Mouse (Mus musculus) neural tube, embryonic 14.5 days (tissue): ENCODE results near the gene Bphl. TPM values are rescaled to one million over a fixed set of nuclear protein-coding genes. Genes with fewer than 3 reads are reported as not detected.

Experiments
- ATAC-seq: fragments of 200-750 bp; cut with Nextera tagmentation; 2 replicates; pipeline ENCODE4 v1.8.0; 2017; ENCODE audit warnings: low read depth, mild to moderate bottlenecking, moderate TSS enrichment, moderate library complexity
- H3K27ac ChIP-seq: fragments of 300-500 bp; sonication (generic); 2 replicates; pipeline ENCODE4 v1.5.1; 2014; ENCODE audit warnings: low read depth, mild to moderate bottlenecking, control low read depth, low read length, moderate library complexity, mixed read lengths
- H3K27me3 ChIP-seq: fragments of 300-500 bp; sonication (generic); 2 replicates; pipeline ENCODE4 v1.6.1; 2014; ENCODE audit warnings: low read length; ENCODE audit not compliant: control insufficient read depth, insufficient read depth
- H3K36me3 ChIP-seq: fragments of 300-500 bp; sonication (generic); 2 replicates; pipeline ENCODE4 v1.6.1; 2014; ENCODE audit warnings: low read length, mixed read lengths; ENCODE audit not compliant: control insufficient read depth, insufficient read depth
- H3K4me1 ChIP-seq: fragments of 300-500 bp; sonication (generic); 2 replicates; pipeline ENCODE4 v1.6.1; 2014; ENCODE audit warnings: low read length; ENCODE audit not compliant: control insufficient read depth, insufficient read depth
- H3K4me2 ChIP-seq: fragments of 300-500 bp; sonication (generic); 2 replicates; pipeline ENCODE4 v1.6.1; 2014; ENCODE audit warnings: mild to moderate bottlenecking, low read depth, low read length, control low read depth
- H3K4me3 ChIP-seq: fragments of 300-500 bp; sonication (generic); 2 replicates; pipeline ENCODE4 v1.5.1; 2014; ENCODE audit warnings: low read depth, low read length, control low read depth, mixed read lengths
- H3K9ac ChIP-seq: fragments of 300-500 bp; sonication (generic); replicated peaks from 2 replicates; pipeline ENCODE4 v1.6.1; 2014; ENCODE audit warnings: low read depth, mild to moderate bottlenecking, control low read depth, low read length, mixed read lengths
- H3K9me3 ChIP-seq: fragments of 300-500 bp; sonication (generic); 2 replicates; pipeline ENCODE4 v1.6.1; 2016; ENCODE audit warnings: low read length; ENCODE audit not compliant: control insufficient read depth
- WGBS: fragments of 180-500 bp; shearing (Covaris S2); extraction: QIAGEN DNeasy Blood & Tissue Kit; methylation state at CpG from one replicate; pipeline ENCODE4 v1.1.7; 2014; 5-methylcytosine and 5-hydroxymethylcytosine counted together
- polyA plus RNA-seq: library from polyadenylated mRNA; unstranded; fragments of >200 nt; fragmentation: Nextera tagmentation; extraction: Ambion mirVana; gene quantifications from 2 replicates; pipeline ENCODE4 v1.2.1, GENCODE M21; 2014

Gene Bphl
- polyA plus RNA-seq, 1 experiment from 2014 or later, result 41.6 TPM

- H3K9ac ChIP-seq, result no peak overlapping the region
- 40% methylated on average over 11 of the region's 11 CpGs for WGBS
- no peaks in the 10 kb centered on the region for H3K4me1 ChIP-seq
- peak; percentile 96 for ATAC-seq
- H3K9me3 ChIP-seq, result no peaks in the 10 kb centered on the region
- no peaks in the 10 kb centered on the region for H3K36me3 ChIP-seq
- no peaks in the 10 kb centered on the region for H3K27me3 ChIP-seq
- H3K27ac ChIP-seq, result no peak overlapping the region
- no peak overlapping the region for H3K4me3 ChIP-seq
- no peak overlapping the region for H3K4me2 ChIP-seq
Measured at GRCm38 (mm10) chr13:34046421-34047012, 9.1 kb downstream of the Bphl start.

DNA sequence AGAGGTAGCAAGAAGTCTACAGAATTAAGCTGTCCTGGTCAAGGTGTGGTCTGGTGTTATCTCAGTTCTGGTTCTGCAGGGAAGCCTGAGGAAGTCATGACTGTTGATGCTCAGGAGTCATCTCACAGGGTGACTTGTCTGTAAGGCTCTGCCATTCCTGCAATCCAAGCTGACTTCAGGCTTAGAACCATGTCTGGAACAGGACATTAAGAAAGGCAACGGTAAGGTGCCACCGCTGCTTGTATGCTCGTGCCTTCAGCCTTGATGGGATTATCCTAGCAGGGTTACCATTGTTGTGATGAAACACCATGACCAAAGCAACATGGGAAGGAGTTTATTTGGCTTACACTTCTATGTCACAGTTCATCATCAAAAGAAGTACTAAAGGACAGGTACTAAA, 10.1 kb downstream of the Bphl start:
- 94% methylated on average over 3 of the region's 3 CpGs for WGBS
- Histone ChIP-seq H3K4me3 (no peak overlapping the region), H3K36me3 (no peaks in the 10 kb centered on the region), H3K4me2 (no peak overlapping the region), H3K27me3 (no peaks in the 10 kb centered on the region), H3K9me3 (no peaks in the 10 kb centered on the region), H3K9ac (no peak overlapping the region), H3K4me1 (no peaks in the 10 kb centered on the region), H3K27ac (no peak overlapping the region)
- ATAC-seq, result no peak

DNA sequence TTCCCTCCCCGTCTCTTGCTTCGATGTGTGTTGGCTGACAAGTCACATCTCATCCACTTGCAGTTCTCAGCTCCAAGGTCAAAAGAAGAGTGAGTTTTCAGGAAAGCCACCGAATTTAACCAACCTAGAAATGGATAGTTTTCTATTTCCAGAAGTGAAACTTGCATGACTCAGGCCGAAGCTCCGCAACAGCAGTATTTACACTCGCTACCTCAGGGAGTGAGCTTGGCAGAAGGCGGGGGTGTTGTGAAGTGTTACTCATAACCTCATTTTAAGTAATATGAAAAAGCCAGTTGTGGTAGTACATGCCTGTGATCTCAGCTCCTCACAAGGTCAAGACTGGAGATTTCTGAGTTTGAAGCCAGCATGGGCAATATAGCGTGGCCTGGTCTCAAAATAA, 13.1 kb downstream of the Bphl start:
- Histone ChIP-seq H3K4me1 (no peaks in the 10 kb centered on the region), H3K9ac (no peak overlapping the region), H3K27me3 (no peaks in the 10 kb centered on the region), H3K36me3 (peaks cover 4% of the 10 kb centered on the region; the same call in 1 of the 2 replicates), H3K4me3 (no peak overlapping the region), H3K4me2 (no peak overlapping the region), H3K27ac (no peak overlapping the region), H3K9me3 (no peaks in the 10 kb centered on the region)
- WGBS, result 97% methylated on average over 8 of the region's 8 CpGs
- ATAC-seq, result no peak

GRCm38 (mm10) chr13:34051692-34052091, 14.3 kb downstream of the Bphl start:
- no peak overlapping the region for H3K9ac ChIP-seq
- H3K4me3 ChIP-seq, result no peak overlapping the region
- ATAC-seq, result no peak
- no peaks in the 10 kb centered on the region for H3K9me3 ChIP-seq
- 91% methylated on average over 3 of the region's 3 CpGs for WGBS
- H3K36me3 ChIP-seq, result peaks cover 4% of the 10 kb centered on the region; the same call in 1 of the 2 replicates
- H3K27ac ChIP-seq, result no peak overlapping the region
- H3K4me2 ChIP-seq, result no peak overlapping the region
- H3K27me3 ChIP-seq, result no peaks in the 10 kb centered on the region
- no peaks in the 10 kb centered on the region for H3K4me1 ChIP-seq

DNA sequence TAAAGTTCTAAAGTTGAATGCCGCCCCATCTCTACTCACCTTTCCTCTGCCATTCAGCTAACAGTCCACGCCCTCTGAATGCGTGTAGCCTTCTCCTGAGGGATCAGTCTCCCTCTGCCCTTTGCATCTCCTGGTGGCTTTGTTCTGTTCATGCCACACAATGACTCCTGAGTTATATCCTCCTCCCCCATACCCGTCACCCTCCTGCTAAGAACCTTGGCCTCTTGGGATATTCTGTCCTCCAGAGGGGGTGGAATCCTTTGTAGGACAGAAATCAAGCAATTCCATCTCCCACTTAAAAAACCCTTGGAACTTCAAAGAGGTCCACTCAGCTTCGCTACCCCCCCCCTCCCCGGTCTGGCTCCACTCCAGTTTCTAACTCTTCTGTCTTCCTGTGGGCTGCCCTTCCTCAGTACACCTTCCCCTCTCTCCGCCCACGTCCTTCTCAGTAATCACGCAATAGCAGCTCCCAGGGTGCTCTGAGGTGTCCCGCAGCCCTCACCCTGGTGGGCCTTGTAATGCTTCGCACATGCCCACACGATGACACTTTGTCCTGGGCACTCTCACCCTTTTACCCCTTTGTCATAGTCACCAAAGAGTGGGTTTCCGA, 16.4 kb downstream of the Bphl start:
- Histone ChIP-seq H3K4me2 (no peak overlapping the region), H3K9ac (no peak overlapping the region), H3K27me3 (no peaks in the 10 kb centered on the region), H3K4me1 (no peaks in the 10 kb centered on the region), H3K27ac (no peak overlapping the region), H3K9me3 (no peaks in the 10 kb centered on the region), H3K36me3 (peaks cover 4% of the 10 kb centered on the region), H3K4me3 (no peak overlapping the region)
- ATAC-seq, result no peak
- 71% methylated on average over 13 of the region's 13 CpGs for WGBS

GRCm38 (mm10) chr13:34054391-34054790, 17.0 kb downstream of the Bphl start:
- no peak overlapping the region for H3K4me3 ChIP-seq
- 65% methylated on average over 4 of the region's 4 CpGs for WGBS
- peaks cover 4% of the 10 kb centered on the region for H3K36me3 ChIP-seq
- no peaks in the 10 kb centered on the region for H3K4me1 ChIP-seq
- H3K9ac ChIP-seq, result no peak overlapping the region
- ATAC-seq, result no peak
- H3K27ac ChIP-seq, result no peak overlapping the region
- no peak overlapping the region for H3K4me2 ChIP-seq
- H3K27me3 ChIP-seq, result no peaks in the 10 kb centered on the region
- no peaks in the 10 kb centered on the region for H3K9me3 ChIP-seq

GRCm38 (mm10) chr13:34054983-34055382, 17.6 kb downstream of the Bphl start:
- no peak overlapping the region for H3K27ac ChIP-seq
- no peak overlapping the region for H3K4me3 ChIP-seq
- no peak overlapping the region for H3K9ac ChIP-seq
- peaks cover 4% of the 10 kb centered on the region for H3K36me3 ChIP-seq
- no peaks in the 10 kb centered on the region for H3K27me3 ChIP-seq
- WGBS, result 80% methylated on average over 3 of the region's 3 CpGs
- ATAC-seq, result no peak
- H3K4me1 ChIP-seq, result no peaks in the 10 kb centered on the region
- no peaks in the 10 kb centered on the region for H3K9me3 ChIP-seq
- H3K4me2 ChIP-seq, result no peak overlapping the region

GRCm38 (mm10) chr13:34057252-34057651, 19.9 kb downstream of the Bphl start:
- 84% methylated on average over 1 of the region's 1 CpGs for WGBS
- no peak overlapping the region for H3K27ac ChIP-seq
- peaks cover 4% of the 10 kb centered on the region for H3K36me3 ChIP-seq
- H3K4me1 ChIP-seq, result no peaks in the 10 kb centered on the region
- no peak overlapping the region for H3K9ac ChIP-seq
- no peak overlapping the region for H3K4me3 ChIP-seq
- no peaks in the 10 kb centered on the region for H3K9me3 ChIP-seq
- no peak overlapping the region for H3K4me2 ChIP-seq
- ATAC-seq, result no peak
- no peaks in the 10 kb centered on the region for H3K27me3 ChIP-seq

- no peak overlapping the region for H3K4me3 ChIP-seq
- no peaks in the 10 kb centered on the region for H3K27me3 ChIP-seq
- H3K36me3 ChIP-seq, result no peaks in the 10 kb centered on the region; the same call in none of the 2 replicates
- 89% methylated on average over 9 of the region's 9 CpGs for WGBS
- H3K9me3 ChIP-seq, result no peaks in the 10 kb centered on the region
- H3K9ac ChIP-seq, result no peak overlapping the region
- no peak overlapping the region for H3K27ac ChIP-seq
- ATAC-seq, result no peak
- no peak overlapping the region for H3K4me2 ChIP-seq
- no peaks in the 10 kb centered on the region for H3K4me1 ChIP-seq
Measured at GRCm38 (mm10) chr13:34060061-34060460, 22.7 kb downstream of the Bphl start.
